Mouse (Mus musculus): ENCODE measurements around the gene Mcm8.

DNA sequence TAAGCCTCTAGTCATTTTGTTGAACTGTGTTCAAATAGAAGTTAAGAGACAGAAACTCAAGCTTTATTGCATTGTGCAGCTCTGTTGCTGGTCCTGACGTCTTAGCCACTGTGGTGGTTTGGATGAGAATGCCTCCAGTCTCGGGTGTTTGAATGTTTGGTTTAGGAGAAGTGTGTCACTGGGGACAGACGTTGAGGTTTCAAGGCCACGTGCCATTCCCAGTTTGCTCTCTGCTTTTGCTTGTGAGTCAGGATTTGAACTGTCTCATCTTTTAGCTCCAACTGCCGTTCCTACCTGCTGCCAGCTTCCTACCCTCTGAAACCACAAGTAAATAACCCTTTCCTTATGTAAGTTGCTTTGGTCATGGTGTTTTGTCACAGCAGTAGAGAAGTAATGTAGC, 51.6 kb downstream of the Mcm8 start:
- TF ChIP-seq ZNF384 (IDR thresholded peaks at IDR 0.05; ENCODE audit: low read depth, low read length) (no peak), MAFK (IDR thresholded peaks at IDR 0.05; ENCODE audit: insufficient read depth, low read depth, low read length) (no peak)
